Mouse (Mus musculus): ENCODE measurements at regions not wholly inside any gene's neighbourhood (a gene's known extent, or its start where the extent isn't known, plus 50 kb on each side); places are given as distances from the start of the nearest gene placed in this dataset.

GRCm38 (mm10) chr15:40501180-40502125 is 367.3 kb downstream of the 9330182O14Rik start:
- no peak for TF ChIP-seq CTCF (IDR thresholded peaks at IDR 0.05; ENCODE audit: borderline replicate concordance, extremely low read depth, insufficient read depth, insufficient read length)
- no peak for TF ChIP-seq POLR2A (IDR thresholded peaks at IDR 0.05; ENCODE audit: borderline replicate concordance, extremely low read depth, insufficient read depth, insufficient read length, poor library complexity, severe bottlenecking)
